Mouse (Mus musculus) liver (tissue): ENCODE results near the gene Glg1.
"Not testable (repeated sequence)": the region's sequence is repeated elsewhere in the genome, so short reads cannot be mapped to it uniquely, and the experiment has no call there.

Source experiments
- DNase-seq: peaks from one replicate; pipeline ENCODE4 v3.0.0-alpha.2; 2020; ENCODE audit warnings: mixed read lengths

Glg1 gene

GRCm38 (mm10) chr8:111250111-111250510 is 8.9 kb downstream of the Glg1 start:
- DNase-seq, result no peak

- no peak for DNase-seq
Observed at GRCm38 (mm10) chr8:111248136-111248535, 10.9 kb downstream of the Glg1 start.

- DNase-seq, result not testable (repeated sequence)
Observed at GRCm38 (mm10) chr8:111246864-111247263, 12.2 kb downstream of the Glg1 start.

GRCm38 (mm10) chr8:111246287-111246830 is 12.7 kb downstream of the Glg1 start:
- DNase-seq, result no peak

- no peak for DNase-seq
Observed at GRCm38 (mm10) chr8:111237301-111237700, 21.7 kb downstream of the Glg1 start.

GRCm38 (mm10) chr8:111233730-111234129 is 25.3 kb downstream of the Glg1 start:
- no peak for DNase-seq

GRCm38 (mm10) chr8:111224153-111224552 is 34.9 kb downstream of the Glg1 start:
- DNase-seq, result no peak

- peak; percentile 4 for DNase-seq
Observed at GRCm38 (mm10) chr8:111218107-111218506, 40.9 kb downstream of the Glg1 start.

- DNase-seq, result no peak
Observed at GRCm38 (mm10) chr8:111213406-111213805, 45.6 kb downstream of the Glg1 start.

- no peak for DNase-seq
Observed at GRCm38 (mm10) chr8:111211180-111211579, 47.8 kb downstream of the Glg1 start.

GRCm38 (mm10) chr8:111209874-111210273 is 49.1 kb downstream of the Glg1 start:
- no peak for DNase-seq

- DNase-seq, result no peak
Observed at GRCm38 (mm10) chr8:111206321-111206720, 52.7 kb downstream of the Glg1 start.

- no peak for DNase-seq
Observed at GRCm38 (mm10) chr8:111205033-111205432, 54.0 kb downstream of the Glg1 start.

GRCm38 (mm10) chr8:111203341-111203740 is 55.7 kb downstream of the Glg1 start:
- DNase-seq, result no peak

GRCm38 (mm10) chr8:111197966-111198365 is 61.0 kb downstream of the Glg1 start:
- DNase-seq, result no peak

GRCm38 (mm10) chr8:111196181-111196580 is 62.8 kb downstream of the Glg1 start:
- no peak for DNase-seq

GRCm38 (mm10) chr8:111188594-111189211 is 70.3 kb downstream of the Glg1 start:
- no peak for DNase-seq

GRCm38 (mm10) chr8:111187470-111187869 is 71.5 kb downstream of the Glg1 start:
- no peak for DNase-seq

- DNase-seq, result no peak
Observed at GRCm38 (mm10) chr8:111185472-111185947, 73.5 kb downstream of the Glg1 start.

- DNase-seq, result no peak
Observed at GRCm38 (mm10) chr8:111171661-111172060, 87.4 kb downstream of the Glg1 start.

GRCm38 (mm10) chr8:111157617-111158016 is 101.4 kb downstream of the Glg1 start:
- DNase-seq, result peak; percentile 64

- DNase-seq, result no peak
Observed at GRCm38 (mm10) chr8:111155721-111156436, 103.1 kb downstream of the Glg1 start.

GRCm38 (mm10) chr8:111145460-111146012 is 113.5 kb downstream of the Glg1 start:
- peak; percentile 96 for DNase-seq
